Comparison of ENCODE assay signal across 9 mouse cellular contexts in the genomic region with DNA sequence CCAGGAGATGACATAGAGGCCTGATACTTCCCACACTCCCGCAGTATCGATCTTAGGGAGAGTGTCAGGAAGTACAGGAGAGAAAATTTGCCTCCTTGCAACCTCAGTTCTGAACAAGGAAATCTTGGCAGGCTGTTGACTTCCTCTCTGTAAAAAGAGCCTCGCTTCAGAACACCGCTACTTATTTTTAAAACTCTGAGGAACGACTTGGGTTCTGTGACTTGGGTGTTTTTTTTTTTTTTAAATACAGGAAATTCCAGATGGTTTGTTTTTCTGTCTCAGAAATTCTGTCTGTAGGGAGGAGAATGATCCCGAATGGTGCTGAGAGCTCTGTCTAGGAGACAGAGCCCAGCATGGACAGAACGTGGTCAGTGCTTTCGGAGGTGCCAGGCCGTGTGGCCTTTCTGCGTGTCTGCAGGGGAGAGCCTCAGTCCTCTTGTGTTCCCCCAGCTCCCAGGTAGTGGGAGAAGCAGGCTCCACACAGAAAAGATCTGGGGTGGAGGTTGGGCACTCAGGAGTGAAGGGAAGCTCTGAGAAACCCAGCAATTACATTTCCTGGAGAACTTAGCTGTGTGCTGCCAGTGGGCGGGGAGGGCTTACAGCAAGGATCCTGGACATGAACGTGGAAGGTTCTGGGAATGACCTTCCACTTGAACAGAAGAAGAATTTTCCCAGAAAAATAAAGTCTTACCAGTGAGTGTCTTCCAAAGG. TPM values are rescaled to one million over a fixed set of nuclear protein-coding genes. Genes with fewer than 3 reads are reported as not detected.
DNase-seq lines count a peak whose midpoint lies in the region; ATAC-seq and TF ChIP-seq lines count a peak whose summit lies in the region.
"Had no signal": no experiment of that assay in that cellular context is flagged by ENCODE, and none has a peak within 500 bp of the region (broad histone marks: within the 10 kb centered on the region; RNA-seq: fewer than 3 reads in every experiment).

No protein-coding gene starts in this region.

- DNase-seq in liver, adult 2 months (ENCODE audit: extremely low read depth, low read depth, low spot score), result peak; percentile 37
- DNase-seq in liver, result no peak
- no peak for DNase-seq in embryonic facial prominence, embryonic 11.5 days (ENCODE audit: low spot score)
- DNase-seq in retina, embryonic 14.5 days (ENCODE audit: low spot score), result no peak
- DNase-seq in cerebellum, adult 11-12 months, result no peak
- no peak for DNase-seq in urinary bladder, adult 2 months (ENCODE audit: low spot score)

- H3K79me2 ChIP-seq in liver, adult 2 months (ENCODE audit: control insufficient read depth, insufficient read depth, low read length), result 0 out of 2 replicates have a peak, but pooled peaks cover 3% of the 10 kb centered on the region

- H3K4me3 ChIP-seq in liver, adult 2 months (ENCODE audit: insufficient read depth, low read depth, low read length), result no peak overlapping the region; the same call in 1 of the 2 replicates
- H3K4me3 ChIP-seq in embryonic facial prominence, embryonic 11.5 days (ENCODE audit: low read depth, low read length), result no peak overlapping the region
- no peak overlapping the region for H3K4me3 ChIP-seq in hindbrain, embryonic 15.5 days
- H3K4me3 ChIP-seq in limb, embryonic 15.5 days, result no peak overlapping the region

- ATAC-seq in embryonic facial prominence, embryonic 11.5 days (replicated peaks; ENCODE audit: insufficient number of reproducible peaks, low FRiP score, low TSS enrichment, low read depth), result no peak
- no peak for ATAC-seq in hindbrain, embryonic 15.5 days (ENCODE audit: low FRiP score, low read depth)
- no peak for ATAC-seq in limb, embryonic 15.5 days (ENCODE audit: insufficient number of reproducible peaks, low FRiP score, low TSS enrichment, low read depth)
- ATAC-seq: Patski had no signal

- peak overlapping the region; percentile 92 for H3K27ac ChIP-seq in liver, adult 2 months (replicated peaks; ENCODE audit: insufficient read depth, low read depth, low read length)
- peak overlapping the region; percentile 29 for H3K27ac ChIP-seq in embryonic facial prominence, embryonic 11.5 days (replicated peaks; ENCODE audit: low read depth, low read length)
- peak overlapping the region; percentile 16; the same call in 1 of the 2 replicates for H3K27ac ChIP-seq in hindbrain, embryonic 15.5 days (replicated peaks)
- peak overlapping the region; percentile 91 for H3K27ac ChIP-seq in limb, embryonic 15.5 days

- no peak for TF ChIP-seq POLR2A in liver, adult 2 months (IDR thresholded peaks at IDR 0.05; ENCODE audit: extremely low read depth, insufficient read depth, low read length)

- H3K4me2 ChIP-seq in embryonic facial prominence, embryonic 11.5 days (ENCODE audit: low read depth, low read length), result no peak overlapping the region
- H3K4me2 ChIP-seq in hindbrain, embryonic 15.5 days, result no peak overlapping the region
- no peak overlapping the region for H3K4me2 ChIP-seq in limb, embryonic 15.5 days

- peaks cover 11% of the 10 kb centered on the region; the same call in 1 of the 2 replicates for H3K4me1 ChIP-seq in liver, adult 2 months (ENCODE audit: control insufficient read depth, insufficient read depth, low read length)
- peaks cover 6% of the 10 kb centered on the region for H3K4me1 ChIP-seq in embryonic facial prominence, embryonic 11.5 days (ENCODE audit: control insufficient read depth, insufficient read depth, low read length)
- 0 out of 2 replicates have a peak, but pooled peaks cover 3% of the 10 kb centered on the region for H3K4me1 ChIP-seq in hindbrain, embryonic 15.5 days (replicated peaks)
- H3K4me1 ChIP-seq in limb, embryonic 15.5 days, result peaks cover 43% of the 10 kb centered on the region

- H3K9ac ChIP-seq in liver, adult 2 months (ENCODE audit: low read depth, low read length), result peak overlapping the region; percentile 21
- no peak overlapping the region for H3K9ac ChIP-seq in embryonic facial prominence, embryonic 11.5 days (replicated peaks; ENCODE audit: low read length)
- no peak overlapping the region for H3K9ac ChIP-seq in hindbrain, embryonic 15.5 days
- no peak overlapping the region for H3K9ac ChIP-seq in limb, embryonic 15.5 days

- H3K27me3 ChIP-seq in liver, adult 2 months (ENCODE audit: control insufficient read depth, insufficient read depth, low read length), result no peaks in the 10 kb centered on the region
- no peaks in the 10 kb centered on the region for H3K27me3 ChIP-seq in embryonic facial prominence, embryonic 11.5 days (ENCODE audit: control insufficient read depth, insufficient read depth, low read length)
- no peaks in the 10 kb centered on the region for H3K27me3 ChIP-seq in hindbrain, embryonic 15.5 days
- no peaks in the 10 kb centered on the region for H3K27me3 ChIP-seq in limb, embryonic 15.5 days
- H3K27me3 ChIP-seq: Patski had no signal

- H3K9me3 ChIP-seq in embryonic facial prominence, embryonic 11.5 days (replicated peaks; ENCODE audit: control insufficient read depth, low read length), result no peaks in the 10 kb centered on the region
- H3K9me3 ChIP-seq in hindbrain, embryonic 15.5 days, result no peaks in the 10 kb centered on the region
- no peaks in the 10 kb centered on the region for H3K9me3 ChIP-seq in limb, embryonic 15.5 days

- TF ChIP-seq CTCF in liver, adult 2 months (IDR thresholded peaks at IDR 0.05; ENCODE audit: low read depth, low read length), result no peak

- WGBS in liver, adult 2 months, result 69% methylated on average over 12 of the region's 12 CpGs
- 49% methylated on average over 12 of the region's 12 CpGs for WGBS in embryonic facial prominence, embryonic 11.5 days
- WGBS in hindbrain, embryonic 15.5 days, result 76% methylated on average over 12 of the region's 12 CpGs
- WGBS in limb, embryonic 15.5 days, result 32% methylated on average over 12 of the region's 12 CpGs

- H3K36me3 ChIP-seq in liver, adult 2 months (ENCODE audit: control insufficient read depth, insufficient read depth, low read length), result no peaks in the 10 kb centered on the region
- no peaks in the 10 kb centered on the region for H3K36me3 ChIP-seq in embryonic facial prominence, embryonic 11.5 days (replicated peaks; ENCODE audit: control insufficient read depth, insufficient read depth, low read depth, low read length)
- no peaks in the 10 kb centered on the region for H3K36me3 ChIP-seq in hindbrain, embryonic 15.5 days
- 0 out of 2 replicates have a peak, but pooled peaks cover 3% of the 10 kb centered on the region for H3K36me3 ChIP-seq in limb, embryonic 15.5 days

RNA-seq across cellular contexts. Expression of a gene that starts 28.9 kb away (rescaled TPM):
- 2.5 and 3.9 TPM in 2 replicates for total RNA-seq in liver, adult 2 months (2014; rRNA removed)
- 3.2 and 3.9 TPM in 2 replicates for polyA plus RNA-seq in liver, adult 2 months (2012; rRNA removed)
- 12.0 and 12.4 TPM in 2 replicates for polyA plus RNA-seq in embryonic facial prominence, embryonic 11.5 days (2014; fragmentation: Nextera tagmentation; extraction: Ambion mirVana)
- polyA plus RNA-seq in hindbrain, embryonic 15.5 days (2015; fragmentation: Nextera tagmentation; extraction: Ambion mirVana), result 14.6 and 15.4 TPM in 2 replicates
- 30.5 and 36.5 TPM in 2 replicates for polyA plus RNA-seq in limb, embryonic 15.5 days (2015; fragmentation: Nextera tagmentation; extraction: Ambion mirVana)
- polyA plus RNA-seq in urinary bladder, adult 2 months (2012; rRNA removed), result 14.1 and 17.9 TPM in 2 replicates

Comparison
In these comparisons a context has a peak if more than half of its experiments do, and no peak if none do; other contexts are left out.
1. H3K27ac ChIP-seq: peak in every context shown above with its lines; median percentile 92 in liver, adult 2 months; 91 in limb, embryonic 15.5 days; 29 in embryonic facial prominence, embryonic 11.5 days; 16 in hindbrain, embryonic 15.5 days.